Mouse (Mus musculus) liver, postnatal 0 days (tissue): ENCODE results near the gene Syngr2.

ENCODE experiments used
- CTCF ChIP-seq: sonication (generic); IDR thresholded peaks from 2 replicates; pipeline ENCODE4 v1.5.1; 2016; ENCODE audit warnings: antibody characterized with exemption, low read depth
- EP300 ChIP-seq: IDR thresholded peaks from 2 replicates; pipeline ENCODE4 v1.6.1; 2016; ENCODE audit warnings: antibody characterized with exemption, low read depth, mild to moderate bottlenecking

GRCm38 (mm10) chr11:117782705-117783034, 26.8 kb upstream of the Syngr2 start:
- no peak for TF ChIP-seq EP300
- TF ChIP-seq CTCF: no peak
